Mouse (Mus musculus) small intestine, adult 2 months (tissue): ENCODE data around the gene Acsm3. TPM values are rescaled to one million over a fixed set of nuclear protein-coding genes. Genes with fewer than 3 reads are reported as not detected.

Experiments used
- H3K27ac ChIP-seq: fragments of 200-500 bp; 2 replicates; pipeline ENCODE4 v1.5.1; 2012; ENCODE audit warnings: low read depth, low read length, control low read depth, inconsistent platforms; ENCODE audit not compliant: insufficient read depth
- H3K27me3 ChIP-seq: fragments of 200-500 bp; 2 replicates; pipeline ENCODE4 v1.6.1; 2012; ENCODE audit warnings: mild to moderate bottlenecking, moderate library complexity, low read length, inconsistent platforms; ENCODE audit not compliant: control insufficient read depth, insufficient read depth
- H3K36me3 ChIP-seq: fragments of 200-500 bp; 2 replicates; pipeline ENCODE4 v1.6.1; 2012; ENCODE audit warnings: mild to moderate bottlenecking, low read length, control low read depth, inconsistent platforms; ENCODE audit not compliant: control insufficient read depth, insufficient read depth
- H3K4me1 ChIP-seq: fragments of 200-500 bp; 2 replicates; pipeline ENCODE4 v1.6.1; 2012; ENCODE audit warnings: low read length, inconsistent platforms, mixed read lengths; ENCODE audit not compliant: control insufficient read depth, insufficient read depth, insufficient read length
- H3K4me3 ChIP-seq: fragments of 200-500 bp; 2 replicates; pipeline ENCODE4 v1.5.1; 2012; ENCODE audit warnings: low read depth, mild to moderate bottlenecking, control low read depth, inconsistent platforms, low read length, moderate library complexity
- CTCF ChIP-seq: fragments of 200-500 bp; IDR thresholded peaks from 2 replicates; pipeline ENCODE4 v1.5.1; 2012; ENCODE audit warnings: low read depth, mild to moderate bottlenecking, control low read depth, inconsistent platforms, low read length, moderate library complexity, mixed read lengths; ENCODE audit not compliant: insufficient replicate concordance, insufficient read length; ENCODE audit errors: extremely low read depth
- POLR2A ChIP-seq: fragments of 200-500 bp; IDR thresholded peaks from 2 replicates; pipeline ENCODE4 v1.6.1; 2012; ENCODE audit warnings: low read depth, mild to moderate bottlenecking, control low read depth, inconsistent platforms, low read length, moderate library complexity
- WGBS: fragments of 180-500 bp; shearing (Covaris S2); methylation state at CpG from one replicate; pipeline ENCODE4 v1.1.7; 2018; 5-methylcytosine and 5-hydroxymethylcytosine counted together
- polyA plus RNA-seq: library from polyadenylated mRNA; depleted of rRNA; stranded (reverse); fragments of >200 nt; gene quantifications from 2 replicates; pipeline ENCODE4 v1.2.3, GENCODE M21; 2012

Acsm3 gene
- polyA plus RNA-seq, 1 experiment, result 4.1 TPM

DNA sequence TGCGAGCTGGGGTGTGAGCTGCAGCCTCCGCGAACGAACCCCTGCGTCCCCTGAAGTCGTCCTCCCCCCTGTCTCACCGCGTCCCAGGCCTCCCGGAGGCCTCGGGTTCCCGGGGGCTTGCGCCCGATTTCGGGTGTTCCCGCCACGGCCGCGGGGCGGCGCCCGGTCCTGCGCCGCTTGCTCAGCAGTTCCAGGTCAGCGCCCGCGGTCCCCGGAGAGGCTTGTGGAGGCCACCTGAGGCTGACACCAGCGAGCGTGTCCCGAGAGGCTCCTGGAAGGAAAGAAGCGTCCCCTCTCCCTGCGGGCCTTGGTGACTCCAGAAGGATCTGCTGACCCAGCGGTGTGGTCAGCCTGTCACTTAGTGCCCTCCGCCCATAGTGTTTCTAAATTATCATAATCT lies 16.4 kb upstream of the Acsm3 start:
- 9% methylated on average over 34 of the region's 34 CpGs for WGBS
- peak overlapping the region; percentile 35 for H3K4me3 ChIP-seq
- H3K27ac ChIP-seq, result no peak overlapping the region
- H3K4me1 ChIP-seq, result peaks cover 4% of the 10 kb centered on the region
- TF ChIP-seq CTCF (peak; percentile 28; the same call in 1 of the 2 replicates), POLR2A (no peak)
- H3K36me3 ChIP-seq, result no peaks in the 10 kb centered on the region
- H3K27me3 ChIP-seq, result no peaks in the 10 kb centered on the region

DNA sequence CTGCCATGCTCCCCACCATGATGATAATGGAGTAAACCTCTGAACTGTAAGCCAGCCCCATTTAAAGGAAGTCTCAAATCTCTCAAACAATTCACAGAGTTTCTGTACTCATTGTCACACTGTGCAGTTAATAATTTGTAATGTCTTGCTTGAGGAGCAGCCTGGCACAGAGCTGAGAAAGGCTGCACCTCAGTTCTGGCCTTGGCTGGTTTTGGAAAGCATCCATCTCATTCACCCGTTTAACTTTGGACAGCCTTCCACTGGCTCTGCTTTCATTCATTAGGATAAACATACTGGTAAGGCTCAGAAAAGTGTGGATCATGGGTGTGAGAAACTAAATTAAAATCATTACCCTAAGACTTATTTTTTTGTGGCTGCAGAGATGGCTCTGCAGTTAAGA lies 14.9 kb upstream of the Acsm3 start:
- no peaks in the 10 kb centered on the region for H3K36me3 ChIP-seq
- peaks cover 4% of the 10 kb centered on the region for H3K4me1 ChIP-seq
- H3K27me3 ChIP-seq, result 0 out of 2 replicates have a peak, but pooled peaks cover 3% of the 10 kb centered on the region
- H3K4me3 ChIP-seq, result no peak overlapping the region
- no peak for TF ChIP-seq CTCF
- TF ChIP-seq POLR2A, result no peak
- no peak overlapping the region for H3K27ac ChIP-seq
- WGBS, result 30% methylated on average over 1 of the region's 1 CpGs

DNA sequence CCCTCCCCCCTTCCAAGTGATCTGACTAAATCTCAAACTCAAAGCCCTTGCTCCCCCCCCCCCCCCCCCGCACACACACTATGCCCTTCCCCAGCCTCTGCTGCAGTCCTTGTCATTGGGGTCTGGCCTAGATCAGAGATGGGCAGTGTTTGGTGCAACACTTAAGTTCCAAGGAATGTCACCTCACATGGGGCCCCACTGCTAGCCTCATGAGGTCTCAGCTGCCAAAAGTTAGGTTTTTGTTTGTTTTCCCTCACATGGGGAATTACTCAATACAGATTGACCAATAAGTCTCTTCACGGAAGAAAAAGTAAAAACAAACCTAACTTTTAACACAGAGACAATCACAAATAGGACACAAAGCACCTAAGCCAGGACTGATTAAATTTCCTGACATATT lies 12.0 kb upstream of the Acsm3 start:
- H3K27me3 ChIP-seq, result 0 out of 2 replicates have a peak, but pooled peaks cover 3% of the 10 kb centered on the region
- TF ChIP-seq POLR2A (no peak), CTCF (no peak)
- H3K27ac ChIP-seq, result no peak overlapping the region
- no peak overlapping the region for H3K4me3 ChIP-seq
- WGBS, result 76% methylated on average over 2 of the region's 2 CpGs
- no peaks in the 10 kb centered on the region for H3K36me3 ChIP-seq
- peaks cover 4% of the 10 kb centered on the region for H3K4me1 ChIP-seq

DNA sequence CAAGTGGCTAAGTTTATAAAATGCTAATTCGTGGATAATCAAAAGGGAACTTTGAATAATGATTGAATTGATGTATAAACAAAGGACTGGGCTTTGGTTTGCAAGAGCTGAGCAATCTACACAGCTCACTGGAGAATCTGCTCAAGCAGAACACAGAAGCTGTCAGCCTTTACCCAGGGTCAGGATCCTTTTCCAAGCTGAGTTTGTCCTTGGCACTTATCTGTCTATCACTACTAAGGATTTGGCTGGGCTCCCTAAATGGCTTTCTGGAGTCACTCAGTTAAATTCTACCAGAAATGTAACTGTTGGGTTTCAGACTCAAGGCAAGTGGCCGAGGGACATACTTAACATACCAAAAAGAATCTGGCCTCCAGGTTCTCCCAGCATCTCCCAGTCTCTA lies 10.8 kb upstream of the Acsm3 start:
- Histone ChIP-seq H3K36me3 (no peaks in the 10 kb centered on the region), H3K27me3 (0 out of 2 replicates have a peak, but pooled peaks cover 3% of the 10 kb centered on the region), H3K4me3 (no peak overlapping the region), H3K4me1 (no peaks in the 10 kb centered on the region), H3K27ac (no peak overlapping the region)
- WGBS, result 52% methylated on average over 2 of the region's 2 CpGs
- TF ChIP-seq CTCF, result no peak
- TF ChIP-seq POLR2A, result no peak

DNA sequence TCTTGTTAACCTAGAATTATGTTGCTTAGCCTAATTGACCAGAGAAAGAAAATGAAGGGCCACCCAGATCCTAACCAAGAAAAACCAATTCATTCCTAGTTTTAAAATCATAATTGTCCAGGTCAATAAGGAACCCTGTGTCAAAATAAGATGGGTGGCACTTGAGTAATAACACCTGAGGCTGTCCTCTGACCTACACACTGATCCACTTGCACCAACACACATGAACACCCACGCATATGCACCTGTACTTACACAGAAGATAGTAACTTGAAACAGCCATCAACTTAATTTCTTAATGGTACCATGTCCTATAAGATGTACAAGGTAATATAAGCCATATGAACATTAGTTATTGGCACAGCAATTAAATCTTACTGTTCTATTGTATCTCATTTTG lies 7.0 kb upstream of the Acsm3 start:
- Histone ChIP-seq H3K36me3 (no peaks in the 10 kb centered on the region), H3K27ac (no peak overlapping the region), H3K4me3 (no peak overlapping the region), H3K4me1 (no peaks in the 10 kb centered on the region), H3K27me3 (0 out of 2 replicates have a peak, but pooled peaks cover 3% of the 10 kb centered on the region)
- TF ChIP-seq POLR2A (no peak), CTCF (no peak)
- 96% methylated on average over 1 of the region's 1 CpGs for WGBS

DNA sequence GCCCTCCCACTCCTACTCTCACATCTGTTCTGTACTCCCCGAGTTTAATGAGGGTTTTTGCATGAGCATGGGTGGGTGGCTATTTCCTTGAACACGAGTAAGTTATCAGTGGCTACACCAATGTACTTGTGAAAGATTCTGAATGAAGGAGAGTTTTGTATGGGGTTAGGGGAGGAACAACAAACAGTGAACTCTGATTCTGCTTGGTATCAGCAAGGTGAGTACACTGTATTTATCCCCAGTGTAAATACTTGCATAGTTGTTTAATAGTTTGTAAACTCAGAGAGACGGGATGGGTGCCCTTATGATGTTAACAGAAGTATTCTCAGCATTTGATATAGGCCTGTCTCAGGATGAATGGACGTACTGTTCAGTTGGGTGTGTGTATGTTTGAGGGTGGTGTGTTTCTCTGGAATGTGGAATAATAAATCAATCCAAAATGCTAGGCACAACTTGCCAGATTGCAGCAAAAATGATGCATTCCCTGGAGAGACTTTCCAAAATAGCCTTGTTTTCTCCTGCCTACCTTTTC lies 1.5 kb downstream of the Acsm3 start:
- TF ChIP-seq POLR2A (no peak), CTCF (no peak)
- 14% methylated on average over 4 of the region's 4 CpGs for WGBS
- H3K27ac ChIP-seq, result no peak overlapping the region

DNA sequence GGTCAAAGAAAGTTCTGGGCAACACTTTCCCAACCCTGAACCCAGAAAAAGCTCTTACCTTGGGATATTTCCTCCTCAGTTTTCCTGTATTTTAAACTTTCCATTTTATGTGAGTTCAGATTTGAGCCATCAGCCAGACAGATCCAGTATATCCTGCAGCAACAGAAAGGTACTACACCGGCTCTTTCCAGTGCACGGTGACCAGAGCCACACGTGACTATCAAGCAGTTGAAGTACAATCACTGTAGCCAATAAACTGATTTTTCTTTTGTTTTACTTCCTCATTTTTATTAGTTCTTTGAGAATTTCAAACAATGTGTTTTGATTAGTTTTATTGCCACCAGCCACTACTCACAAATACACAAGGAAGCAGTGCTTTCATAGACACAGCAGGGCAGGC lies 3.7 kb downstream of the Acsm3 start:
- H3K4me1 ChIP-seq, result peaks cover 2% of the 10 kb centered on the region; the same call in 1 of the 2 replicates
- 36% methylated on average over 3 of the region's 3 CpGs for WGBS
- no peak overlapping the region for H3K27ac ChIP-seq

More for the DNA sequence above, 1.5 kb downstream of the Acsm3 start:
- Histone ChIP-seq H3K4me3 (no peak overlapping the region), H3K4me1 (no peaks in the 10 kb centered on the region; the same call in 1 of the 2 replicates), H3K36me3 (no peaks in the 10 kb centered on the region), H3K27me3 (no peaks in the 10 kb centered on the region)

More for the DNA sequence above, 3.7 kb downstream of the Acsm3 start:
- Histone ChIP-seq H3K36me3 (no peaks in the 10 kb centered on the region), H3K27me3 (no peaks in the 10 kb centered on the region), H3K4me3 (no peak overlapping the region)
- TF ChIP-seq POLR2A, result no peak
- TF ChIP-seq CTCF, result no peak
